Mouse (Mus musculus): ENCODE data around the gene 4930402F06Rik.

4930402F06Rik gene

DNA sequence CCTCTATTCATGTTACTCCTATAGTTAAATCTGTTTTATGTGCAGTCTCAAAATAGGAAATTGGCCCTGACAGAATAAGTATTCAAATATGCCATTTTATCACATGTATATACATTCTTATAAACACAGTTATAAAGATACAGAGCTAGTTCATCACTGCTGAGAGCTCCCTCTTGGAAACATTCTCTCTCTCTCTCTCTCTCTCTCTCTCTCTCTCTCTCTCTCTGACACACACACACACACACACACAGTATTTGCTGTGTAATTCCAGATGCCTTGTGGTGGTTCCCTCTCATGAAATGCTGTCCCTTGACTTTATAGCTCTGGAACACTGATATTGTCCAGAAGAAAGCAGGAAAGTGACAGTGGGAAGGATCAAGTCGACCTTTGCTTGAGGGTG lies 58.9 kb downstream of the 4930402F06Rik start:
- no peaks in the 10 kb centered on the region for H3K36me3 ChIP-seq (ENCODE audit: control insufficient read depth, insufficient read depth, low read length, poor library complexity, severe bottlenecking)
- DNase-seq (ENCODE audit: low read depth, low spot score): no peak
- H3K27me3 ChIP-seq (ENCODE audit: control insufficient read depth, insufficient read depth, low read length, poor library complexity, severe bottlenecking): no peaks in the 10 kb centered on the region

DNA sequence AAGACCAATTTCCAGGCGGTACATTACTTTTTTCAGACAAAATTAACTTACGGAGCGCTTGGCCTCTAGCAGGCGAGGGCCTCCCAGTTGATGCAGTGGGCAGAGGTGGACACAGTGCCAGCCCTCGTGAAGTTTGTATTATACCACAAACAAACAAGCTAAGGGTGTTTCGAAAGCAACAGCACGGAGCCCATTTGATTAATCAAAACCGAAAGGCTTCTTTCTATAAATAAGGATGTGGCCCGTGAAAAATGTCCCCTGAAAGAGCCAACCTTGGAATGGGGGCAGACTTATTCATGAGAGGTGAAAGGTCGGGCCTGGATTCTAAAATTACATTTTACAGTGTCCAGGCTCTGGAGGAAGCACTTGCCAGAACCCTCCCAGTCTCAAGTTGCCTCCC lies 59.6 kb downstream of the 4930402F06Rik start:
- Histone ChIP-seq H3K36me3 (ENCODE audit: control insufficient read depth, insufficient read depth, low read length, poor library complexity, severe bottlenecking) (no peaks in the 10 kb centered on the region), H3K27me3 (ENCODE audit: control insufficient read depth, insufficient read depth, low read length, poor library complexity, severe bottlenecking) (no peaks in the 10 kb centered on the region)
- DNase-seq (ENCODE audit: low read depth, low spot score): no peak

DNA sequence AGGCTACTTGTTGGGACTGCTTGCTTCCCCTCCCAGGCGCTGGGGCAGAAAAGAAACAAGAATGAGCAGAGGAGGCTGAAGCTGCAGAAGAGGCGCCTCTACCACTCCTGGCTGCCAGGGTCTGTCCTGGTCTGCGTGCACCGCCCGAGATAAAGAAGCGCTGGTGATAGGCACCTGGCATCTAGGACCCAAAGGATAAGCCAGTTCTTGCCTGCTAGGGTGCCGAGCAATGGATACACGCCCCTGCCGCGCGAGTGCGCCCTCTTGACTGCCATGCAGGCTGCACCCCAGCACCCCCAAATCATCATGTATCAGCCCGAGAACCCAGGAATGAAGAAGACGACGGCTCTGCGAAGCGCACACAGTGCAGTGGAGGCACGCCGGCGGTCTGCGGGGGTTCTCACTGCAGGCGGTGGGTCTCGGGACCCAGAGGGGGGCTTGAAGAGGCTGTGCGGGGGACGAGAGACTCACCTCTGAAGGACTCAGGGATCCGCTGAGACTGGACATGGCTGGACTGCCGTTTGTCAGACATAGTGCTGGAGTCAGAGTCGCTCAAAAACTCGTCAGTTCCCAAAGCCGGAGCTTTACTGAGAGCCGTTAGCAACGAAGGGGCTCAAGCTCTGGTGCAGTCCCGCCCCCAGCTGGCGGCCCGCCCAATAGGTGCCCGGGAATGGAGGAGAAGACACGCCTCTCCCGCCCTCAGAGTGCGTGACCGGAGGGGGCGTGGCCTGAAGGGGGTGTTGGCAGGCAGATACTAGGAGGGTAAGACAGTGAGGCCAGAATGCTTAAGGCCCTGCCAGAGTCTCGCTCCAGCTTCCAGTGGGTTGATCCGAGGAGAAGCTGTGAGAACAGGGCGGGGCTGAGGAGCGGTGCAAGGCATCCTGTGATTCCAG lies 60.3 kb downstream of the 4930402F06Rik start, which contains the start of gene Stom:
Stom (minus strand) TSS at position 589 of the 893 bp plus-strand sequence.
- Histone ChIP-seq H3K36me3 (ENCODE audit: control insufficient read depth, insufficient read depth, low read length, poor library complexity, severe bottlenecking) (no peaks in the 10 kb centered on the region), H3K27me3 (ENCODE audit: control insufficient read depth, insufficient read depth, low read length, poor library complexity, severe bottlenecking) (no peaks in the 10 kb centered on the region)
- peak; percentile 97 for DNase-seq (ENCODE audit: low read depth, low spot score)

DNA sequence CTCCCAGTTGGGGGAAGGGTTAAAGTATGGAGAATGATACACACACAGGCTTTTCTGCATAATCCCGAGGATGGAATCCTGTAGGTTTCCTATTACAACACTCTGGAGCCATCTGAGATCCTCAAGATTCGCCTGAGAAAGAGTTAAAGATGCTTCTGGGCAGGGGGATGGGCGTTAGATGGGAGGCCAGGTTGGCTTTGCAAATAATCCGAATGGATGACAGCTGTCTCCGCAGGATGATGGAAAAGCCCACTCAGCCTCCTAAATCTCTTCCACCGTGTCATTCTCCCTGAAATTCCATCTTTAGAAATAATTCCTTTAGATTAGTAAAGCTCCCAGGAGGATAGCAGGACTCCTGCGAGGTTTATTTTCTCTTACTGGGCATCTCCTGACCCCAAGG lies 61.4 kb downstream of the 4930402F06Rik start:
- DNase-seq (ENCODE audit: low read depth, low spot score): no peak

DNA sequence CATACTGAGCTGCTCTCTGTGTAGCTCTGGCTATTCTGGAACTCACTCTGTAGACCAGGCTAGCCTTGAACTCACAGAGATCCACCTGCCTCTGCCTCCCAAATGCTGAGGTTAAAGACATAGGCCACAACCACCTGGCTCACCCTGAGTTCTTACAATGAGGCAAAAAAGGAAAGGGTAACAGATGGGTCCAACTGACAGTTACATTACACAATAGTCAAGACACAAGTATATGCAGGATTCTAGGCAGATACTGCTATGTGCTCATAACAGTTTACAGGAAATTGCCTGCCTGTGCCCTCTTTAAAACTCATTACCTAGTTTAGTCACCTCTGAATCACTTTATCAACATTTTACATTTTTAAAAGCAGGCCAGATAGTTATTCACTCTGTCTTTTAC lies 63.3 kb downstream of the 4930402F06Rik start:
- no peaks in the 10 kb centered on the region for H3K27me3 ChIP-seq (ENCODE audit: control insufficient read depth, insufficient read depth, low read length, poor library complexity, severe bottlenecking)
- no peaks in the 10 kb centered on the region for H3K36me3 ChIP-seq (ENCODE audit: control insufficient read depth, insufficient read depth, low read length, poor library complexity, severe bottlenecking)
- DNase-seq (ENCODE audit: low read depth, low spot score): no peak

More for the DNA sequence above, 61.4 kb downstream of the 4930402F06Rik start:
- H3K36me3 ChIP-seq (ENCODE audit: control insufficient read depth, insufficient read depth, low read length, poor library complexity, severe bottlenecking): no peaks in the 10 kb centered on the region
- no peaks in the 10 kb centered on the region for H3K27me3 ChIP-seq (ENCODE audit: control insufficient read depth, insufficient read depth, low read length, poor library complexity, severe bottlenecking)

DNA sequence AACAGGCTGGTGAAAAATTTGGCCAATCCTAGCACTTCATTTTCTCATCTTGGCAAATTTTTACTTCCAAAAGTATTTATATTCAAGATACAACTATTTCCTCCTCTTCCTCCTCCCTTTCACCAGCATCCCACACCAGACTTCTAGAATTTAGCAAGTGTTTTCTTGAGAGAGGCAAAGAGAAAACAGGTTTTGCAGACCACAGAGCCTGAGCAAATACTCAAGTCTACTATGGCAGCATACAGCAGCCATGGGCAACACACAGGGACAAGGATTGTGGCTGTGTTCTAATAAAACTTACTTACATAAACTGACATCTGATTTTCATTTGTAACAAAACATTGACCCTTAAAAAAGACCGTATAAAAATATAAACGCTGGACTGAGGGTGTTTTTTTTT lies 65.8 kb downstream of the 4930402F06Rik start:
- no peaks in the 10 kb centered on the region for H3K36me3 ChIP-seq (ENCODE audit: control insufficient read depth, insufficient read depth, low read length, poor library complexity, severe bottlenecking)
- DNase-seq (ENCODE audit: low read depth, low spot score): no peak
- no peaks in the 10 kb centered on the region for H3K27me3 ChIP-seq (ENCODE audit: control insufficient read depth, insufficient read depth, low read length, poor library complexity, severe bottlenecking)

DNA sequence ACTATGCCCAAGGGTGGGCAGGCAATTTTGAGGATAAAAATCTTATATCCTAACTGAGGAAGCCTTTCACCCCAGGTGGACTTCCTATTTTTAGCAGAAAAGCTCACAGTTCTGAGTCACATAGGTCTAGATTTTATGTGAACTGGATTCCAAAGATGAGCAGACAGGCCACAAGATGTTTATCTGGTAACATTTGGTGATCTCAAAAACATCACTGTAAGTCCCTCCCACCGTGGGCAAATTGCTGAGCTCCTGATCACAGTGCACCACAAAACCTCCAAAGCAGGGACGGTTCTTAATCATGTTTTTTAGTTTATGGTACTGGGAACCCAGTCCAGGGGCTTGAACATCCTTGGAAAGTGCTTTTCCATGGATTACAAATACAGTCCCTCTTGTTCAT lies 67.9 kb downstream of the 4930402F06Rik start:
- no peak for DNase-seq (ENCODE audit: low read depth, low spot score)
- no peaks in the 10 kb centered on the region for H3K36me3 ChIP-seq (ENCODE audit: control insufficient read depth, insufficient read depth, low read length, poor library complexity, severe bottlenecking)
- no peaks in the 10 kb centered on the region for H3K27me3 ChIP-seq (ENCODE audit: control insufficient read depth, insufficient read depth, low read length, poor library complexity, severe bottlenecking)

DNA sequence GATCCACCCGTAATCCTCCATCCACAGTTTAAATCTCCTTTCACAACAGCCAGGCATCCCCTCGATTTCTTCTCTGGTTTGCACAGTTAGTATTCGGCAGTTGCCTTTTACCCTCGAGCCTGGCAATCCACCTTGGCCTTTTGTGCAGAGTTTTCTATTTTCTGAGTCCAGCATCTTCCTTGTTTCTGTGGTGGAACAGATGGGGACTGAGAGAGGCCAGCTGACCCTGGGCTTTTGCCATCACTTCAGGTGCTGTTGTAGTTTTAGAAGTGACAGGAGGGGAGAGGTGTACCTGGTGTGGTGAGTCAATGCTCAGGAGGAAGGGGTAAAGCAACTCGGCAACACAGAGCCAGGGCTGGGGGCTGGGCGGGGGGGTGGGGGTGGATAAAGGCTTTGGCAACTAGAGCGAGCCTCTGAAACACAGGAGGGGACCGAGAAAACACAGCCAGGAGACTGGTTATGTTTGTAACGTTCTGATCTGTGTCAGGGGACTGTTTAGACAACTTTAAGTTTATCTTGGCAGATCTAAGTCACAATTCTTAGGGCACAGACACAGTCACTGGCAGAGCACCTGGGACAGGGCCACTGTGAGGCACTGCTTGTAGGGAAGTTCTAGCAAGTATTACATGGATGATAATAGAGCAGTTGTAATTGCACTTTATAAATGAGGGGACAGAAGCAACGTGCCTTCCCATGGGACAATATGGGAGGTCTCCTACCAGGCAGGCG lies 68.7 kb downstream of the 4930402F06Rik start:
- no peak for DNase-seq (ENCODE audit: low read depth, low spot score)
- Histone ChIP-seq H3K36me3 (ENCODE audit: control insufficient read depth, insufficient read depth, low read length, poor library complexity, severe bottlenecking) (no peaks in the 10 kb centered on the region), H3K27me3 (ENCODE audit: control insufficient read depth, insufficient read depth, low read length, poor library complexity, severe bottlenecking) (no peaks in the 10 kb centered on the region)

DNA sequence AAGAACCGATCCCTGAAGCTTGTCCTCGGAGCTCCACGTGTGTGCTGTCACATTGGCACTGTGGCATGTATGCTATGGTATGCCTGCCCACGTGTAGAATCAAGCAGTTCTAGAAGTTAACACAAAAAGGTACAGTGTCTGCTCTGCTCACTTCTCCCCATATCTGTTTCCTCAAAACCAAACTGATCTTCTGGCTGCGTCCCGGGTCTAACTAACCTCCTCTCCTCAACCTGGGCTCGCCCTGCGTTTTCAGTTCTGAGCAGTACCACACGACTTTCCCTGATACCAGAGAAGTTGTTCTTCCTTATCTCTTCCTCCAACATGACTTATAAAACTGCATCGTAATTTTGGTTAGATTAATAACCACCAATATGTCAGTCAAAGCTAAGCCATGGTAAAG lies 69.4 kb downstream of the 4930402F06Rik start:
- Histone ChIP-seq H3K27me3 (ENCODE audit: control insufficient read depth, insufficient read depth, low read length, poor library complexity, severe bottlenecking) (no peaks in the 10 kb centered on the region), H3K36me3 (ENCODE audit: control insufficient read depth, insufficient read depth, low read length, poor library complexity, severe bottlenecking) (no peaks in the 10 kb centered on the region)
- no peak for DNase-seq (ENCODE audit: low read depth, low spot score)

DNA sequence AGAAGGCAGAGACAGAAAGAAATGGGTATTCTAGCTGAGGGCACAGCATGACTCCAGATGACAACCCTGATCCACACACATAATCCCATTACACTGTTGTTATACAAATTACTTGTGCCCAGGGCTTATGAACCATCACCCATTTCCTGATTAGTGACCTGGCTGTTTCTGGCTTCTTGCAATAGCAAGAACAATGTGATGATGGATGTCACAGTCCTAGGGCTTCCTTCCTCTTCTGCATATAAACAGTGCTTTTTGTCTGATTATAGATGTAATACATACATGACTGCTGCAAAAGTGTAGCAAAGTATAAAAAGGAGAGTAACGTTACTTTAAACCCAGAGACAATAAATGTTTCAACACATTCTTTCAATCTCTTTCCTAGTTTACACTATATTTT lies 70.0 kb downstream of the 4930402F06Rik start:
- DNase-seq (ENCODE audit: low read depth, low spot score): peak; percentile 16
- H3K27me3 ChIP-seq (ENCODE audit: control insufficient read depth, insufficient read depth, low read length, poor library complexity, severe bottlenecking): no peaks in the 10 kb centered on the region
- H3K36me3 ChIP-seq (ENCODE audit: control insufficient read depth, insufficient read depth, low read length, poor library complexity, severe bottlenecking): no peaks in the 10 kb centered on the region

DNA sequence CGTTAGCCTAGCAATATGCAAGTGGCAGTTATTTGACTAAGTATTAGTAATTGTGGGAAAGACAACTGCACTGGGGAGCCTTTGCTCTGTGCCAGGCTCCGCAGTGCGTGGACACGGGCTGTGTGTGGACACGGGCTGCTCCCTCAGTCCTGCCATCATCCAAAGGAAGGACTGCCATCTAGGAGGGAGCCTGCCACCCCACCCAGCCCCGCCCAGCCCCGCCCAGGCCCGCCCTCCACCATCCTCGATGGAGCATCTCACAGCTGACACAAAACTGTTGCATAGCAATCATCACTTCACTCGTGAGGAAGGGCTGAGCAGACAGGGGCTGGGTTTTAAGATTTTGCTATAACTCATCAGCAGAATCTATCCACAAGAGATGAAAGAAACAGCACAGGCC lies 71.0 kb downstream of the 4930402F06Rik start:
- no peak for DNase-seq (ENCODE audit: low read depth, low spot score)
- no peaks in the 10 kb centered on the region for H3K36me3 ChIP-seq (ENCODE audit: control insufficient read depth, insufficient read depth, low read length, poor library complexity, severe bottlenecking)
- no peaks in the 10 kb centered on the region for H3K27me3 ChIP-seq (ENCODE audit: control insufficient read depth, insufficient read depth, low read length, poor library complexity, severe bottlenecking)

Measured in splenic B cell, adult 2 months (primary cell).